Mouse (Mus musculus) kidney, embryonic 14.5 days (tissue): ENCODE measurements around the gene Edn3. TPM values are rescaled to one million over a fixed set of nuclear protein-coding genes. Genes with fewer than 3 reads are reported as not detected.

Experiments
- ATAC-seq: fragments of 200-750 bp; cut with Nextera tagmentation; 2 replicates; pipeline ENCODE4 v1.8.0; 2017; ENCODE audit warnings: moderate number of reproducible peaks, mild to moderate bottlenecking, moderate TSS enrichment, moderate library complexity; ENCODE audit not compliant: low FRiP score, low TSS enrichment
- H3K27ac ChIP-seq: fragments of 300-500 bp; sonication (generic); 2 replicates; pipeline ENCODE4 v1.5.1; 2014; ENCODE audit warnings: low read depth, mild to moderate bottlenecking, low read length, moderate library complexity, mixed read lengths
- H3K27me3 ChIP-seq: fragments of 300-500 bp; sonication (generic); 2 replicates; pipeline ENCODE4 v1.6.1; 2014; ENCODE audit warnings: mild to moderate bottlenecking, low read length; ENCODE audit not compliant: control insufficient read depth, insufficient read depth
- H3K36me3 ChIP-seq: fragments of 300-500 bp; sonication (generic); 2 replicates; pipeline ENCODE4 v1.6.1; 2014; ENCODE audit warnings: low read length, mixed read lengths; ENCODE audit not compliant: control insufficient read depth, insufficient read depth
- H3K4me1 ChIP-seq: fragments of 300-500 bp; sonication (generic); 2 replicates; pipeline ENCODE4 v1.6.1; 2014; ENCODE audit warnings: low read length, mixed read lengths; ENCODE audit not compliant: control insufficient read depth, insufficient read depth
- H3K4me2 ChIP-seq: fragments of 300-500 bp; sonication (generic); replicated peaks from 2 replicates; pipeline ENCODE4 v1.6.1; 2014; ENCODE audit warnings: low read depth, mild to moderate bottlenecking, low read length
- H3K4me3 ChIP-seq: fragments of 300-500 bp; sonication (generic); 2 replicates; pipeline ENCODE4 v1.5.1; 2014; ENCODE audit warnings: mild to moderate bottlenecking, low read length
- H3K9ac ChIP-seq: fragments of 300-500 bp; sonication (generic); 2 replicates; pipeline ENCODE4 v1.6.1; 2014; ENCODE audit warnings: low read depth, mild to moderate bottlenecking, low read length, moderate library complexity
- H3K9me3 ChIP-seq: fragments of 300-500 bp; sonication (generic); 2 replicates; pipeline ENCODE4 v1.6.1; 2016; ENCODE audit warnings: low read length; ENCODE audit not compliant: control insufficient read depth
- WGBS: fragments of 180-500 bp; shearing (Covaris S2); extraction: QIAGEN DNeasy Blood & Tissue Kit; methylation state at CpG from one replicate; pipeline ENCODE4 v1.1.7; 2014; 5-methylcytosine and 5-hydroxymethylcytosine counted together
- polyA plus RNA-seq: library from polyadenylated mRNA; unstranded; fragments of >200 nt; fragmentation: Nextera tagmentation; extraction: Ambion mirVana; gene quantifications from 2 replicates; pipeline ENCODE4 v1.2.1, GENCODE M21; 2014

Edn3 gene
- polyA plus RNA-seq, 1 experiment from 2014 or later: 6.3 TPM

- no peaks in the 10 kb centered on the region for H3K27me3 ChIP-seq
- no peak overlapping the region for H3K9ac ChIP-seq
- no peaks in the 10 kb centered on the region for H3K4me1 ChIP-seq
- H3K9me3 ChIP-seq: no peaks in the 10 kb centered on the region
- H3K4me2 ChIP-seq: no peak overlapping the region
- ATAC-seq: no peak
- H3K27ac ChIP-seq: no peak overlapping the region
- no peak overlapping the region for H3K4me3 ChIP-seq
- no peaks in the 10 kb centered on the region for H3K36me3 ChIP-seq
- 100% methylated on average over 1 of the region's 1 CpGs for WGBS
Observed at GRCm38 (mm10) chr2:174753197-174753596, 7.2 kb upstream of the Edn3 start.

GRCm38 (mm10) chr2:174754231-174754630, 6.2 kb upstream of the Edn3 start:
- Histone ChIP-seq H3K4me2 (no peak overlapping the region), H3K27ac (no peak overlapping the region), H3K9ac (no peak overlapping the region), H3K27me3 (no peaks in the 10 kb centered on the region), H3K4me3 (no peak overlapping the region), H3K36me3 (no peaks in the 10 kb centered on the region), H3K4me1 (no peaks in the 10 kb centered on the region), H3K9me3 (no peaks in the 10 kb centered on the region)
- WGBS: 55% methylated on average over 1 of the region's 1 CpGs
- ATAC-seq: no peak

- no peak overlapping the region for H3K4me2 ChIP-seq
- 74% methylated on average over 4 of the region's 4 CpGs for WGBS
- ATAC-seq: no peak
- H3K27me3 ChIP-seq: no peaks in the 10 kb centered on the region; the same call in 1 of the 2 replicates
- no peak overlapping the region for H3K9ac ChIP-seq
- H3K36me3 ChIP-seq: no peaks in the 10 kb centered on the region
- H3K27ac ChIP-seq: no peak overlapping the region
- no peaks in the 10 kb centered on the region for H3K9me3 ChIP-seq
- H3K4me1 ChIP-seq: peaks cover 6% of the 10 kb centered on the region; the same call in 1 of the 2 replicates
- H3K4me3 ChIP-seq: no peak overlapping the region
Observed at GRCm38 (mm10) chr2:174759189-174759588, 1.2 kb upstream of the Edn3 start.

GRCm38 (mm10) chr2:174761452-174762101, 1.2 kb downstream of the Edn3 start:
- H3K9me3 ChIP-seq: no peaks in the 10 kb centered on the region
- WGBS: 42% methylated on average over 6 of the region's 6 CpGs
- H3K4me2 ChIP-seq: peak overlapping the region; percentile 94
- no peaks in the 10 kb centered on the region; the same call in 1 of the 2 replicates for H3K27me3 ChIP-seq
- peak; percentile 24; the same call in 1 of the 2 replicates for ATAC-seq
- H3K36me3 ChIP-seq: no peaks in the 10 kb centered on the region
- H3K4me1 ChIP-seq: peaks cover 8% of the 10 kb centered on the region; the same call in 1 of the 2 replicates
- peak overlapping the region; percentile 59 for H3K4me3 ChIP-seq
- H3K9ac ChIP-seq: peak overlapping the region; percentile 70; the same call in 1 of the 2 replicates
- no peak overlapping the region for H3K27ac ChIP-seq

- Histone ChIP-seq H3K4me1 (peaks cover 8% of the 10 kb centered on the region; the same call in 1 of the 2 replicates), H3K27ac (no peak overlapping the region), H3K9ac (no peak overlapping the region), H3K4me3 (no peak overlapping the region), H3K27me3 (no peaks in the 10 kb centered on the region; the same call in 1 of the 2 replicates), H3K4me2 (no peak overlapping the region), H3K36me3 (no peaks in the 10 kb centered on the region), H3K9me3 (no peaks in the 10 kb centered on the region)
- WGBS: 94% methylated on average over 2 of the region's 2 CpGs
- ATAC-seq: no peak
Observed at GRCm38 (mm10) chr2:174762310-174762709, 1.9 kb downstream of the Edn3 start.

GRCm38 (mm10) chr2:174768891-174769528, 8.6 kb downstream of the Edn3 start:
- Histone ChIP-seq H3K4me1 (0 out of 2 replicates have a peak, but pooled peaks cover 3% of the 10 kb centered on the region), H3K36me3 (no peaks in the 10 kb centered on the region), H3K27ac (0 out of 2 replicates have a peak overlapping the region, but pooled peaks have one; percentile 11), H3K4me2 (no peak overlapping the region), H3K9ac (no peak overlapping the region), H3K9me3 (no peaks in the 10 kb centered on the region), H3K4me3 (no peak overlapping the region), H3K27me3 (no peaks in the 10 kb centered on the region)
- 50% methylated on average over 7 of the region's 7 CpGs for WGBS
- 0 out of 2 replicates have a peak, but pooled peaks have one; percentile 28 for ATAC-seq

- Histone ChIP-seq H3K9ac (no peak overlapping the region), H3K4me2 (no peak overlapping the region), H3K27ac (no peak overlapping the region), H3K4me3 (no peak overlapping the region), H3K27me3 (no peaks in the 10 kb centered on the region), H3K9me3 (no peaks in the 10 kb centered on the region), H3K36me3 (no peaks in the 10 kb centered on the region), H3K4me1 (no peaks in the 10 kb centered on the region)
- no peak for ATAC-seq
- WGBS: 73% methylated on average over 10 of the region's 10 CpGs
Observed at GRCm38 (mm10) chr2:174774177-174775111, 14.0 kb downstream of the Edn3 start.

- no peaks in the 10 kb centered on the region for H3K9me3 ChIP-seq
- H3K4me1 ChIP-seq: 0 out of 2 replicates have a peak, but pooled peaks cover 4% of the 10 kb centered on the region
- no peak overlapping the region for H3K4me3 ChIP-seq
- H3K4me2 ChIP-seq: no peak overlapping the region
- 45% methylated on average over 4 of the region's 4 CpGs for WGBS
- H3K9ac ChIP-seq: no peak overlapping the region
- no peaks in the 10 kb centered on the region for H3K27me3 ChIP-seq
- ATAC-seq: no peak
- H3K27ac ChIP-seq: no peak overlapping the region
- H3K36me3 ChIP-seq: no peaks in the 10 kb centered on the region
Observed at GRCm38 (mm10) chr2:174782016-174782415, 21.6 kb downstream of the Edn3 start.
